Mouse (Mus musculus) myocyte (in vitro differentiated cells): ENCODE results near the gene Orai2. TPM values are rescaled to one million over a fixed set of nuclear protein-coding genes. Genes with fewer than 3 reads are reported as not detected.

ENCODE experiments used
- H3K27me3 ChIP-seq: one replicate; pipeline ENCODE4 v1.6.1; 2011; ENCODE audit not compliant: control insufficient read depth, insufficient read depth, insufficient read length
- H3K36me3 ChIP-seq: one replicate; pipeline ENCODE4 v1.6.1; 2011; ENCODE audit not compliant: control insufficient read depth, insufficient read depth
- H3K4me2 ChIP-seq: one replicate; pipeline ENCODE4 v1.6.1; 2011; ENCODE audit warnings: low read depth, control low read depth
- H3K4me3 ChIP-seq: one replicate; pipeline ENCODE4 v1.5.1; 2011; ENCODE audit warnings: mild to moderate bottlenecking, control low read depth, moderate library complexity
- H3K79me2 ChIP-seq: one replicate; pipeline ENCODE4 v1.6.1; 2011; ENCODE audit not compliant: control insufficient read depth, insufficient read depth
- H3ac ChIP-seq: one replicate; pipeline ENCODE4 v1.6.1; 2011; ENCODE audit not compliant: control insufficient read depth, insufficient read length
- CEBPB ChIP-seq: IDR thresholded peaks from 2 replicates; pipeline ENCODE4 v1.6.1; 2011; ENCODE audit warnings: mild to moderate bottlenecking, moderate library complexity; ENCODE audit not compliant: poor library complexity, insufficient read depth, severe bottlenecking
- E2F4 ChIP-seq: IDR thresholded peaks from one replicate; pipeline ENCODE4 v1.6.1; 2011; ENCODE audit warnings: mild to moderate bottlenecking, control low read depth, moderate library complexity; ENCODE audit not compliant: insufficient read depth
- MAX ChIP-seq: IDR thresholded peaks from one replicate; pipeline ENCODE4 v1.6.1; 2011; ENCODE audit warnings: low read depth, mild to moderate bottlenecking, control low read depth
- MYOD1 ChIP-seq, 3 experiments: IDR thresholded peaks; one replicate each; pipeline ENCODE4 v1.6.1; 2011; ENCODE audit warnings: control low read depth in 2 of 3, low read depth in 2 of 3, mild to moderate bottlenecking in 2 of 3, moderate library complexity in 1 of 3; ENCODE audit not compliant: insufficient read length in 2 of 3, control insufficient read depth in 1 of 3
- MYOG ChIP-seq, 3 experiments: IDR thresholded peaks; one replicate each; pipeline ENCODE4 v1.6.1; 2011; ENCODE audit warnings: control low read depth in 2 of 3, low read depth in 2 of 3, mild to moderate bottlenecking in 2 of 3; ENCODE audit not compliant: insufficient read length in 2 of 3, control insufficient read depth in 1 of 3, insufficient read depth in 1 of 3
- POLR2A ChIP-seq: IDR thresholded peaks from one replicate; pipeline ENCODE4 v1.6.1; 2011; ENCODE audit warnings: low read depth, mild to moderate bottlenecking, control low read depth, moderate library complexity; ENCODE audit not compliant: insufficient read length
- POLR2AphosphoS2 ChIP-seq: IDR thresholded peaks from one replicate; pipeline ENCODE4 v1.6.1; 2011; ENCODE audit warnings: low read depth, control low read depth; ENCODE audit not compliant: insufficient read length
- REST ChIP-seq: IDR thresholded peaks from one replicate; pipeline ENCODE4 v1.6.1; 2011; ENCODE audit warnings: mild to moderate bottlenecking, control low read depth, moderate library complexity; ENCODE audit not compliant: insufficient read depth, insufficient read length
- SRF ChIP-seq: IDR thresholded peaks from one replicate; pipeline ENCODE4 v1.6.1; 2011; ENCODE audit warnings: low read depth; ENCODE audit not compliant: control insufficient read depth, insufficient read length
- TCF12 ChIP-seq: IDR thresholded peaks from one replicate; pipeline ENCODE4 v1.6.1; 2011; ENCODE audit warnings: mild to moderate bottlenecking, control low read depth; ENCODE audit not compliant: poor library complexity, insufficient read depth, severe bottlenecking
- TCF3 ChIP-seq: IDR thresholded peaks from one replicate; pipeline ENCODE4 v1.6.1; 2011; ENCODE audit warnings: low read depth, control low read depth; ENCODE audit not compliant: insufficient read length
- USF1 ChIP-seq: IDR thresholded peaks from one replicate; pipeline ENCODE4 v1.6.1; 2011; ENCODE audit warnings: low read depth, mild to moderate bottlenecking, control low read depth, moderate library complexity
- polyA plus RNA-seq: library from polyadenylated mRNA; unstranded; fragments of >200 nt; fragmentation: generic; extraction: Trizol; gene quantifications from one replicate; pipeline ENCODE4 v1.2.1, GENCODE M21; 2012; ENCODE audit warnings: missing spikeins

Orai2 gene
- polyA plus RNA-seq, 1 experiment = 18.2 TPM

DNA sequence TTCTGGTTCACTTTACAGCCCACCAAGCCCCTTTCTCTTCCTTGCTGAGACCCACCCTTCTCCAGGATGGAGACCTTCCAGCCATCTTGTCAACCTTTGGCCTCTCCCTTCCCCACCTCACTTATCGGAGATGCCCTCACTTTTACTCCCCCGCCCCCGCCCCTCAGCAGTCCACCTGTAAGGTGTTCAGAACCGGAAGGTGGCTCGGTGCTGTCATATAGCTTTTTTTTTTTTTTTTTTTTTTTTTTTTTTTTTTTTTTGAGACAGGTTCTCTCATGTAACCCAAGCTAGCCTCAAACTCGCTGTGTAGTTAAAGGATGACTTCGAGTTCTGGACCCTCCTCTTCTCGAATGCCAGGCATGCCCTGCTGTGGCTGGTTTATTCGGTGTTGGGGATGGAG lies 2.4 kb upstream of the Orai2 start:
- Histone ChIP-seq H3K79me2 (peaks cover 10% of the 10 kb centered on the region), H3K36me3 (peaks cover 8% of the 10 kb centered on the region), H3K4me3 (no peak overlapping the region), H3K4me2 (no peak overlapping the region), H3ac (no peak overlapping the region), H3K27me3 (no peaks in the 10 kb centered on the region)
- TF ChIP-seq REST (no peak), E2F4 (no peak), MYOG (IDR thresholded peaks at IDR 0.05; ENCODE audit: control insufficient read depth in 1 of 3, insufficient read depth in 1 of 3, insufficient read length in 2 of 3, low read depth in 2 of 3) (no peak), TCF12 (no peak), TCF3 (no peak), MAX (no peak), POLR2AphosphoS2 (no peak), MYOD1 (IDR thresholded peaks at IDR 0.05; ENCODE audit: control insufficient read depth in 1 of 3, insufficient read length in 2 of 3, low read depth in 2 of 3) (no peak), POLR2A (no peak), USF1 (no peak), CEBPB (no peak), SRF (no peak)

DNA sequence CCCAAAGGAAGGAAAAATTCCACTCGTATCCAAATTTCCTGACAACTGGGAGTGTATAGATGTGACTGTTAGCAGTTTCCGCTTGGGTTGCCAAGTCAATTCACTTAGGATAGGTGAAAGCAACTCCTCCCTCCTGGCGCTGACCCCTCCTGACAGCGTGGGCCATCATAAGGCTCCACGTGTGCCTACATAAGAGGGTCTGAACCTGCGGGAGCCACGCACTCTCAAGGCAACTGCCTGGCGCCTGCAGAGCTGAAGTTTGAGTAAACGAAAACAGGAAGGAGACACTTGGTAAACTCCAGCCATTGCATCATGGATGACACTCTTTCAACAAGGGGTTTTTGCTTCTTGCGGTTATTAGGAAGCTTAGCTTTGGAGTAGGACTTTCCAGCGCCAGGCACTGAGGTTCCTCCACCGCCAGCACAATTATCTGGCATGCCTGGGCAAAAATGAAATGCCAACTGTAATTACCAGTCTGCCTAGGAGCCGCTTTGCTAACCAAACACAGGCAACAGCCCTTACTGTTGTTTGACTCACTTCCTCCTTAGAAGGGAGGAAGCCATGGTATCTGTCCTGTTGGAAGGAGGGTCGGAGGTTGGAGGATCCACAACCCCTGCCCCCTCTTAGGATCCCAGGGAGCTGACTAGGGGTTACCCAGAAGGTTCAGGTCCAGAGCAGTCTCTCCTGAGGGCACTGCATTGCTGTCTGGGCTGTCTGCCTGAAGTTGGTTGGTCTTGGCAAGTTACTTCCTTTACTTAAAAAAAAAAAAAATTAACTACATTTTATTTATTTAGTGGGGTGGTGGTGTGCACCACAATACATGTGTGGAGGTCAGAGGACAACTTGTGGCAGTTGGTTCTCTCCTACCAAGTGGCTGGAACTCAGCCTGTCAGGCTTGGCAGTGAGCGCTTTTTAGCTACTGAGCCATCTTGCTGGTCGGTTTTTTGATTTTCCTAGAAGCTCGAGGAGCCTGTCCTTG lies 1.1 kb upstream of the Orai2 start:
- peaks cover 10% of the 10 kb centered on the region for H3K79me2 ChIP-seq
- peaks cover 5% of the 10 kb centered on the region for H3K36me3 ChIP-seq
- no peaks in the 10 kb centered on the region for H3K27me3 ChIP-seq
- H3K4me2 ChIP-seq = peak overlapping the region; percentile 92
- TF ChIP-seq MAX (peak; percentile 1), E2F4 (no peak), TCF12 (no peak), CEBPB (peak; percentile 62; the same call in 1 of the 2 replicates), REST (no peak), MYOG (IDR thresholded peaks at IDR 0.05; ENCODE audit: control insufficient read depth in 1 of 3, insufficient read depth in 1 of 3, insufficient read length in 2 of 3, low read depth in 2 of 3) (no peak), TCF3 (no peak), POLR2AphosphoS2 (peak; percentile 47), POLR2A (peak; percentile 51)
- peak overlapping the region; percentile 32 for H3ac ChIP-seq
- H3K4me3 ChIP-seq = peak overlapping the region; percentile 67

DNA sequence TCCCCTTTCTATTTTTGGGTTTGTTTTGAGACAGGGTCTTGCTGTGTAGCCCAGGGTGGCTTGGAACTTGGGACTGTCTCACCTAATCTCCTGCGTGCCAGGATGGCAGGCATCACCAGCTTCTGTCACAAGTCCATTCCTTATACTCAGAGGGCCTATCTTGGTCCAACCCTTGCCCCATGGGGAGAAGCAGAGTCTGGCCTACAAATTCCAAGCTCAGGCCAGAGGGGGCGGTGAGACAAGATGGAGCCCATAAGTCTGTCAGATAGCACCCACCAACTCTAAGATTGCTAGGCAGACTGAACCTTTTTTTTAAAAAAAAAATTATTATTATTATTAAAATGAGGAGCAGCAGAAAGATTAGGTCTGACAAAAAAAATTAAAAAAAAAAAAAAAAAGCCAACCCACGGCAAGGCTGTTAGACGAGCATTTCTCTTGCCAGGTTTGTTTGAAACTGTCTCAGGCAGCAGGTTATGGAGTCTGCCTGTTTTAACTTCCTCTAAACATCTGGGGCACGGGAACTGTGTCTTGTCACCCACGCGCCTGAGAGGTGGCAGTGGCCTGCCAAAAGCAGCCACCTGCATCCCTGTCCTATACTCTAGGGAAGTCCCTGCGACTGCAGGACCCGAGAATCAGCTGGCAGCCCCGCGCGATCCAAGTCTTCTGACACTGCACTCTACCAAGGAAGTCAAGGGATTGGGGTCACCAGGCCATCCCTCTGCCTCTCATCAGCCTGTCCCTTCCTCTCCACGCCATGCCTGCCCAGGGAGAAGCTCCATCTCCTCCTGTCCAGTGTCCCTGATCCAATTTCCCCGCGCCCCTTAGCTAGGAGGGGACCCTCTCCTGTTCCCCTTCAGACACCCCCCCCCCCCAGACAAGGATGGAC lies 644 bp downstream of the Orai2 start:
- Histone ChIP-seq H3K36me3 (peaks cover 5% of the 10 kb centered on the region), H3K4me3 (peak overlapping the region; percentile 67), H3K27me3 (no peaks in the 10 kb centered on the region), H3K4me2 (peak overlapping the region; percentile 83), H3ac (peak overlapping the region; percentile 32), H3K79me2 (peaks cover 10% of the 10 kb centered on the region)
- TF ChIP-seq POLR2A = no peak
- TF ChIP-seq TCF12 = no peak
- TF ChIP-seq MYOG (IDR thresholded peaks at IDR 0.05; ENCODE audit: control insufficient read depth in 1 of 3, insufficient read depth in 1 of 3, insufficient read length in 2 of 3, low read depth in 2 of 3) = no peak
- no peak for TF ChIP-seq TCF3
- no peak for TF ChIP-seq CEBPB
- no peak for TF ChIP-seq MYOD1 (IDR thresholded peaks at IDR 0.05; ENCODE audit: control insufficient read depth in 1 of 3, insufficient read length in 2 of 3, low read depth in 2 of 3)
- TF ChIP-seq USF1 = no peak
- TF ChIP-seq POLR2AphosphoS2 = no peak
- TF ChIP-seq MAX = no peak
- no peak for TF ChIP-seq SRF
- no peak for TF ChIP-seq E2F4
- no peak for TF ChIP-seq REST

DNA sequence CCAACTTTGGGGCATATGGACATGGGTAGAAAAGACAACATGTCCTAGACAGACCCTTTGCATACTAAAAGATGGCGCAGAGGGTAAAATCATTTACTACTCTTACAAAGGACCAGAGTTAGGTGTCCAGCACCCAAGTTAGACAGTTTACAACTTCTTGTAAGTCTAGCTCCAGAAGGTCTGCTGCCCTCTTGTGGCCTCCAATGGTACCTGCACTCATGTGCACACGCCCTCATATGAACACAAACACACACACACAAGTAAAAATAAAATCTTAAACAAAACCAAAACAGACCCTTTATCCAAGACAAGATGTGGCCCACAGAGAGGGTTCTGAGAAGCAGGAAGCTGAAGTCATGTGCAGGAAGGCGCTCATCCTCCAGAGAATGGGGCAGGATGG lies 2.4 kb downstream of the Orai2 start:
- H3K4me2 ChIP-seq = no peak overlapping the region
- no peak for TF ChIP-seq MAX
- no peak for TF ChIP-seq CEBPB
- TF ChIP-seq POLR2AphosphoS2 = no peak
- TF ChIP-seq MYOD1 (IDR thresholded peaks at IDR 0.05; ENCODE audit: control insufficient read depth in 1 of 3, insufficient read length in 2 of 3, low read depth in 2 of 3) = no peak
- no peak for TF ChIP-seq POLR2A
- no peak for TF ChIP-seq E2F4
- no peak for TF ChIP-seq USF1
- TF ChIP-seq TCF3 = no peak
- TF ChIP-seq TCF12 = no peak
- TF ChIP-seq REST = no peak
- TF ChIP-seq MYOG (IDR thresholded peaks at IDR 0.05; ENCODE audit: control insufficient read depth in 1 of 3, insufficient read depth in 1 of 3, insufficient read length in 2 of 3, low read depth in 2 of 3) = no peak
- TF ChIP-seq SRF = no peak
- H3K4me3 ChIP-seq = no peak overlapping the region
- H3K27me3 ChIP-seq = no peaks in the 10 kb centered on the region
- peaks cover 5% of the 10 kb centered on the region for H3K36me3 ChIP-seq
- no peak overlapping the region for H3ac ChIP-seq
- peaks cover 10% of the 10 kb centered on the region for H3K79me2 ChIP-seq
